Mouse (Mus musculus): Measurements from ENCODE around the gene Runx1. TPM values are rescaled to one million over a fixed set of nuclear protein-coding genes. Genes with fewer than 3 reads are reported as not detected.

Gene Runx1
- polyA plus RNA-seq, 1 experiment from 2014 or later, result 9.1 TPM

GRCm38 (mm10) chr16:92676630-92677029 is 149.3 kb downstream of the Runx1 start:
- Histone ChIP-seq H3K36me3 (ENCODE audit: insufficient read depth, low read length) (no peaks in the 10 kb centered on the region), H3K27me3 (replicated peaks; ENCODE audit: insufficient read depth, low read length) (no peaks in the 10 kb centered on the region), H3K9me3 (ENCODE audit: low read length) (no peaks in the 10 kb centered on the region), H3K4me1 (ENCODE audit: insufficient read depth, low read depth, low read length) (peaks cover 17% of the 10 kb centered on the region; the same call in 1 of the 2 replicates), H3K27ac (ENCODE audit: low read length) (peak overlapping the region; percentile 33; the same call in 1 of the 2 replicates), H3K4me3 (ENCODE audit: low read depth, low read length) (no peak overlapping the region), H3K9ac (replicated peaks; ENCODE audit: low read depth) (no peak overlapping the region), H3K4me2 (replicated peaks; ENCODE audit: low read depth, low read length) (no peak overlapping the region)
- no peak for TF ChIP-seq CTCF (IDR thresholded peaks at IDR 0.05)
- TF ChIP-seq EP300 (IDR thresholded peaks at IDR 0.05), result peak; percentile 17; the same call in 1 of the 2 replicates
- DNase-seq (ENCODE audit: low spot score) (peak; percentile 59), ATAC-seq (peak; percentile 25)
- WGBS, result 42% methylated on average over 5 of the region's 5 CpGs

DNA sequence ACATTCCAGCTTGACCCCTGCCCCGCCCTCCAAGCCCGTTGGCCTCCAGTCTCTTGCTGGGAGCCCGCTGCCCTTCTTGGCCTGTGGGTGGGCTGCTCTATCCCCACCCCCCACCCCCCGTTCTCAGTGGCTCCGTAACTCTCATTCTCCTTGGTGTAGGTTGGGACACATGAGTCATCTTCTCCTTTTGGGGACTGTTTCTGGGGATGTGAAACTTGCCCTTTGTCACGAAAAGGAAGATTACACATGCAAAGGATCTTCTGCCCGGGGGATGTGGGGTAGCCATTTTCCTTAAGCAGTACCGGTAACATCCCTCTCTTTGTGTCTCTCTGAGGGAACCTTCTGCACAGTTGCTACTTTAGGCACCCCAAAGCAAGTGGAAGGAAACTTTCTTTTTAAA is 150.3 kb downstream of the Runx1 start:
- Histone ChIP-seq H3K27me3 (replicated peaks; ENCODE audit: insufficient read depth, low read length) (no peaks in the 10 kb centered on the region), H3K9me3 (ENCODE audit: low read length) (no peaks in the 10 kb centered on the region), H3K36me3 (ENCODE audit: insufficient read depth, low read length) (no peaks in the 10 kb centered on the region), H3K9ac (replicated peaks; ENCODE audit: low read depth) (no peak overlapping the region), H3K4me3 (ENCODE audit: low read depth, low read length) (no peak overlapping the region), H3K4me2 (replicated peaks; ENCODE audit: low read depth, low read length) (no peak overlapping the region), H3K27ac (ENCODE audit: low read length) (peak overlapping the region; percentile 93), H3K4me1 (ENCODE audit: insufficient read depth, low read depth, low read length) (peaks cover 17% of the 10 kb centered on the region; the same call in 1 of the 2 replicates)
- WGBS, result 45% methylated on average over 8 of the region's 8 CpGs
- ATAC-seq (no peak), DNase-seq (ENCODE audit: low spot score) (no peak)
- TF ChIP-seq EP300 (IDR thresholded peaks at IDR 0.05) (no peak), CTCF (IDR thresholded peaks at IDR 0.05) (no peak)

GRCm38 (mm10) chr16:92674916-92675450 is 151.0 kb downstream of the Runx1 start:
- Histone ChIP-seq H3K36me3 (ENCODE audit: insufficient read depth, low read length) (no peaks in the 10 kb centered on the region), H3K27ac (ENCODE audit: low read length) (peak overlapping the region; percentile 93), H3K27me3 (replicated peaks; ENCODE audit: insufficient read depth, low read length) (no peaks in the 10 kb centered on the region), H3K4me1 (ENCODE audit: insufficient read depth, low read depth, low read length) (peaks cover 17% of the 10 kb centered on the region; the same call in 1 of the 2 replicates), H3K9ac (replicated peaks; ENCODE audit: low read depth) (no peak overlapping the region; the same call in 1 of the 2 replicates), H3K4me3 (ENCODE audit: low read depth, low read length) (no peak overlapping the region), H3K9me3 (ENCODE audit: low read length) (no peaks in the 10 kb centered on the region), H3K4me2 (replicated peaks; ENCODE audit: low read depth, low read length) (no peak overlapping the region; the same call in 1 of the 2 replicates)
- no peak for TF ChIP-seq EP300 (IDR thresholded peaks at IDR 0.05)
- ATAC-seq (no peak), DNase-seq (ENCODE audit: low spot score) (no peak)
- 58% methylated on average over 11 of the region's 11 CpGs for WGBS

DNA sequence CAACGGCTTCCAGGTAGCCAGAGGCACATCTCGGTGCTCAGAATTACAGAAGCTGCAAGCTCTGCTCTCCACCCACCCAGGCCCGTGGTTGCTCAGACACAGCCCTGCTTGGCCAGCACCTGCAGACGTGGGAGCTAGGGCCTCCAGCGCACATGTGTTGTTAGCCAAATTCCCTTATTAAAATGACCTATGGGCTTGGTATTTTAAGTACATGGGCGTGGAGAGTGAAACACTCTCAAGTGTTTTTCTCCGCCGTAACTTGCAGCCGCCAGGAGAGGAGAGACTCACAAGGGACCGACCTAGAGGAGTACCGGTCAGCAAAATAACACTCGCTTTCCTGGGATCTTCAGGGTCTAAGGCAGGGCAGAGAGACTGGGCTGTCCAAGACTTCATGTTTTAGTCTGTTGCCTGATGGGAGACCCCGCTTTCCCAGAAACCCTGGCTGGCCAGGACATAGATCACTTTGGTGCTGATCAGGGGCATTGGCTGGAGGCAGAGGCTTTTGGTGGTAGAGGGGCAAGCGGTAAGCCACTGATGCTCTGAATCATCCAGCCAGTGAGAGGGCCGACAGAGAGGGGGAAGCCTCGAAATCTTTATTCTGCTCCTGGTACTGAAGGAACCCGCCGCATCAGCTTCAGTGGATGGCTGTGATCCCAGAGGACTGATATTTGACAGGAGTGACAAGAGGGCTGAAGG is 151.7 kb downstream of the Runx1 start:
- H3K27ac ChIP-seq (ENCODE audit: low read length), result peak overlapping the region; percentile 93
- peak; percentile 96 for TF ChIP-seq EP300 (IDR thresholded peaks at IDR 0.05)
- TF ChIP-seq CTCF (IDR thresholded peaks at IDR 0.05), result no peak; the same call in 1 of the 2 replicates
- no peak overlapping the region for H3K4me3 ChIP-seq (ENCODE audit: low read depth, low read length)
- H3K9me3 ChIP-seq (ENCODE audit: low read length), result no peaks in the 10 kb centered on the region
- peaks cover 17% of the 10 kb centered on the region; the same call in 1 of the 2 replicates for H3K4me1 ChIP-seq (ENCODE audit: insufficient read depth, low read depth, low read length)
- H3K27me3 ChIP-seq (replicated peaks; ENCODE audit: insufficient read depth, low read length), result no peaks in the 10 kb centered on the region
- 55% methylated on average over 18 of the region's 18 CpGs for WGBS
- H3K9ac ChIP-seq (replicated peaks; ENCODE audit: low read depth), result no peak overlapping the region; the same call in 1 of the 2 replicates
- H3K4me2 ChIP-seq (replicated peaks; ENCODE audit: low read depth, low read length), result peak overlapping the region; percentile 29; the same call in 1 of the 2 replicates
- ATAC-seq (peak; percentile 93), DNase-seq (ENCODE audit: low spot score) (peak; percentile 92)
- H3K36me3 ChIP-seq (ENCODE audit: insufficient read depth, low read length), result no peaks in the 10 kb centered on the region

DNA sequence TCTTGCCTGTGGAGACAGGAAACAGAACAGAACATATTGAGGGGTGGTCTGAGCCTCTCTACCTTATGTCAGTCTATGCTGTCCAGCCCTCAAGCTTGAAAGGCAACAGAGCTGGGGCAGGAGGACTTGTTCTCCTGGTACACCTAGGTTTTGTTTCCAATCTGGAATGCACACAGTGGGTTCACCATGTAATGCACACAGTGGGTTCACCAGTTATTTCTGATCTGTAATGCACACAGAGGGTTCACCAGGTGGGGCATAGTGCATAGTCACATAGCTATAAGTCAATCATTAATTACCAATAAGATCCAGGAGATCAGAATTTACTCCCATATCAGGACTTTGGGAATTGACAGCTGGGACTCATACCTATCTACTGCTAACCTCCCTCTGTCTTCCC is 157.1 kb downstream of the Runx1 start:
- no peak for TF ChIP-seq CTCF (IDR thresholded peaks at IDR 0.05)
- ATAC-seq, result no peak
- Histone ChIP-seq H3K4me1 (ENCODE audit: insufficient read depth, low read depth, low read length) (no peaks in the 10 kb centered on the region), H3K27ac (ENCODE audit: low read length) (no peak overlapping the region), H3K9me3 (ENCODE audit: low read length) (no peaks in the 10 kb centered on the region), H3K4me3 (ENCODE audit: low read depth, low read length) (no peak overlapping the region), H3K36me3 (ENCODE audit: insufficient read depth, low read length) (no peaks in the 10 kb centered on the region; the same call in 1 of the 2 replicates), H3K27me3 (replicated peaks; ENCODE audit: insufficient read depth, low read length) (no peaks in the 10 kb centered on the region), H3K4me2 (replicated peaks; ENCODE audit: low read depth, low read length) (no peak overlapping the region), H3K9ac (replicated peaks; ENCODE audit: low read depth) (no peak overlapping the region)
- DNase-seq (ENCODE audit: low spot score), result no peak

GRCm38 (mm10) chr16:92661757-92662156 is 164.2 kb downstream of the Runx1 start:
- Histone ChIP-seq H3K9ac (replicated peaks; ENCODE audit: low read depth) (no peak overlapping the region), H3K27ac (ENCODE audit: low read length) (no peak overlapping the region), H3K4me2 (replicated peaks; ENCODE audit: low read depth, low read length) (no peak overlapping the region), H3K36me3 (ENCODE audit: insufficient read depth, low read length) (no peaks in the 10 kb centered on the region), H3K27me3 (replicated peaks; ENCODE audit: insufficient read depth, low read length) (no peaks in the 10 kb centered on the region), H3K4me3 (ENCODE audit: low read depth, low read length) (no peak overlapping the region), H3K4me1 (ENCODE audit: insufficient read depth, low read depth, low read length) (no peaks in the 10 kb centered on the region), H3K9me3 (ENCODE audit: low read length) (no peaks in the 10 kb centered on the region)
- WGBS, result 59% methylated on average over 7 of the region's 7 CpGs
- no peak for ATAC-seq
- TF ChIP-seq EP300 (IDR thresholded peaks at IDR 0.05) (no peak), CTCF (IDR thresholded peaks at IDR 0.05) (no peak)
- no peak for DNase-seq (ENCODE audit: low spot score)
